Mouse (Mus musculus): Measurements from ENCODE around the gene Psip1.

Psip1 gene

DNA sequence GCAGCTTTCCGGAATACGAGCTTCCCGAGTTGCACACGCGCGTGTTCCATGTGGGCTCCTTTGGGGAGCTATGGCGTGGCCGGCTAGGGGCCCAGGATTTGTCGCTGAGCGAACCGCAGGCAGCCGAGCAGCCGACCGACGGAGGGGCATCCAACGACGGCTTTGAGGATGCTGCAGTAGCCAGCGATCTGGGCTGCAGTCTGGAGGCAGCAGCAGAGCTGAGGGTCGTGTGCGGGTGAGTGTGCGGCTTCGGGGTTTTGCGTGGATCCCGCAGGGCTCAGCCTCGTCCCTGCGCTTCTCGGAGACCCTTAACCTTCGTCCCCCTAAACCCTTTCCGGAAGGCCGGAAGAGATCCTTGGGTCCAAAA is 68.5 kb downstream of the Psip1 start:
- ATAC-seq (ENCODE audit: low TSS enrichment) = peak; percentile 49

DNA sequence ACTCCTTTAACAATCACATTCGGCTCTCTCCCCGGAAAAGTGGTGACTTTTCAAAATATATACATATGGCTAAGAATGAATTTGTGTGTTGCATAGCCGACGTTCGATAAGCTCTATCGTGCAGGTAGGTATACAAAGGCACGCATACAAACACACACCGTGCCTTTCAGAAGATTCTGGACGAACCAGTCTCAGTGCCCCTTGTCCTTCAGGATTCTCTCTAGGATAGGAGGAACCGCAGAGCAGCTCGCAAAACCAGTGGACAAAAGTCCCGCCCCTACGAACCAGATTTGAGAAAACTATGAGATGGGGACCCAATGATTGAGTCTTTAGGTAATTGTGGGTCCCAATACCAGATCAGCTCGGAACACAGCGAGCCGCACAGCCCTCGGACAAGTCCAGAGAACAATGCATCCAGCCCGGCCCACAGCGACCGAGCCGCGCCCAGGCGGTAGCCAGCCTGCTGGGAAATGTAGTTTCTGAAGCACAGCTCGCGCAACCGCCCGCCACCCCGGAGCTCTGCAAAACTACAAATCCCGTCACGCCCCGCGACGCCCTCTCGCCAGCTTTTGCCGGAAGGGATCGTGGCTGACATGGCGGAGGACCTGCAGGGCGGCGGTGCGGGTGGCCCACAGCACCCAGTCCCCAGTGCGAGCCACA is 69.0 kb downstream of the Psip1 start, which contains the start of gene Snapc3:
TSS of gene Snapc3 (plus strand) at position 565 of the 660 bp plus-strand sequence.
- peak; percentile 98 for ATAC-seq (ENCODE audit: low TSS enrichment)

DNA sequence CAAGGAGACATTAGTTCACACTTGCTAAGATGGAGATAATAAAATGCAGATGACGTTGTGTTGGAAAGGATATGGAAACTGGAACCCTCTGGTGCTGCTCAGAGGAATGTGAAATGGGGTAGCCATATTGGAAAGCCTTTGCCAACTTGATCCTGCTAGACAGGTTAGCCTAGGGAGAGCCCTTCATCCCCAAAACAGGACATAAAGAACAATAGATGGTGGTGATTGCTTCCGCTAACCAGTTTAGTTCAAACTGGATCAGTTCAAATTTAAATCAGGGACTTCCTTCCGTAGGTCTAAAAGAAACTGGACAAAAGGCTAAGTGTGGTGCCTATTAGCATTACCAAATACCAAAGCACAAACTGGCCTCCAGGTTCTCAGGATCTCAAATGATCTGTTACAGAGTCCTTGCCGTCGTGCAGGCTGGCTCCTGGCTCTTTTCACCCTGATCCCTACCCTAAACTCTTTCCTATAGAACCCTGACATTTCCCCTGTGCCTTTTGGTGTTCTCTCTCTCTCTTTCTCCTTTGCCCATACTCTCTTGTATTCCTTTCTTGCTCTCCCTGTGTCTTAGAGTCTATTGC is 71.9 kb downstream of the Psip1 start:
- ATAC-seq (ENCODE audit: low TSS enrichment) = no peak

DNA sequence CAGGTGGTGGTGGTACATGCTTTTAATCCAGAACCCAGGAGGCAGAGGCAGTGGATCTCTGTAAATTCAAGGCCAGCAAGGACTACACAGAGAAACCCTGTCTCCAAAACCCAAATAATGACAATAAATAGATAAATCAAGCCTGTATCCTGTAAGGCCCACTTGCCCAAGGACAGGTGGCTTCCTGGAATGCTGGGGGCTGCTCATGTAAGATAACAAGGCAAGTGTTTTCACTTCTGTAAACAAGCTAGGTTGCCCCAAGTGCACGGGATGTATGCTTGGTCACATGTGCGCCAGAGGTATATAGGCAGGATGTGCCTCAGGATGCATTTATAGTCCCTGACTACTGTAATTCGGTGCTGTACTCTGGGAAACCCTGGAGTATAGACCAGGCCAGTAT is 74.2 kb downstream of the Psip1 start:
- ATAC-seq (ENCODE audit: low TSS enrichment) = no peak

DNA sequence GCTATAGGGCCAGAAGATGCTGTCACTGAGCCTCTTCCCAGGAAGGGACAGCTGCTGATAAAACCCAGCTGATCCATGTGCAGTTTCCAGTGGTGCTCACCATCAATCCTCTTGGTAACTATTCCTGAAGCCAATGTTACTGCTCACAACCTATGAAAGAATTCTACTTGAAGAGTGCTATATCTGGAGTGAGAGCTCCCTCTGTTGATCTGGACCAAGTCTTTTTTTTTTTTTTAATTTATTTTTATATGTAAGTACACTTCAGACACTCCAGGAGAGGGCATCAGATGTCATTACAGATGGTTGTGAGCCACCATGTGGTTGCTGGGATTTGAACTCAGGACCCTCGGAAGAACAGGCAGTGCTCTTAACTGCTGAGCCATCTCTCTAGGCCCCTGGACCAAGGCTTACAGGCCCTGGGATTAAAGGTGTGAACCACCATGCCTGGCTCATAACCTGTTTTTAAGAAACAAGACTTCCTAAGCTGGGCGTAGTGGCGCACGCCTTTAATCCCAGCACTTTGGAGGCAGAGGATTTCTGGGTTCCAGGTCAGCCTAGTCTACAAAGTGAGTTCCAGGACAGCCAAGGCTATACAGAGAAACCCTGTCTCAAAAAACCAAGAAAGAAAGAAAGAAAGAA is 76.3 kb downstream of the Psip1 start:
- peak; percentile 95 for ATAC-seq (ENCODE audit: low TSS enrichment)

DNA sequence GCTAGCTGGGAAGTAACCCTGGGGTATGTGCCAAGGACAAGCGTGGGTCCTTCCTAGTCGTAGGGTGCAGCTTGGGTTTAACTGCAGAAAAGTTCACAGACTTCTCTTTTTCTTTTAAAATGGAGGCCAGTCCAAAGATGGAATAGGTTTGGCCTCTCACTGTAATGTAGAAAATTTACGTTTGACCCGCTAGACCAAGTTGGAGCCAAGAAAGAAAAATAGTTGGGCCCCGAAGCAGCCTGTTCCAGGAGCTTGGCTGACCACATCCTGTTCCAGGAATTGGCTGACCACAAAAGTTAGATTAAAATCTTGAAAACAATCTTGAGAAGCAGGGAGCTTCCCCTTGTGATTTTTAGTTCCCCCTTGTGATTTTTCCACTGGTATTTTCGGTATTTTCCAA is 78.6 kb downstream of the Psip1 start:
- no peak for ATAC-seq (ENCODE audit: low TSS enrichment)
